8 mouse cellular contexts compared by ENCODE assay signal in the genomic region with DNA sequence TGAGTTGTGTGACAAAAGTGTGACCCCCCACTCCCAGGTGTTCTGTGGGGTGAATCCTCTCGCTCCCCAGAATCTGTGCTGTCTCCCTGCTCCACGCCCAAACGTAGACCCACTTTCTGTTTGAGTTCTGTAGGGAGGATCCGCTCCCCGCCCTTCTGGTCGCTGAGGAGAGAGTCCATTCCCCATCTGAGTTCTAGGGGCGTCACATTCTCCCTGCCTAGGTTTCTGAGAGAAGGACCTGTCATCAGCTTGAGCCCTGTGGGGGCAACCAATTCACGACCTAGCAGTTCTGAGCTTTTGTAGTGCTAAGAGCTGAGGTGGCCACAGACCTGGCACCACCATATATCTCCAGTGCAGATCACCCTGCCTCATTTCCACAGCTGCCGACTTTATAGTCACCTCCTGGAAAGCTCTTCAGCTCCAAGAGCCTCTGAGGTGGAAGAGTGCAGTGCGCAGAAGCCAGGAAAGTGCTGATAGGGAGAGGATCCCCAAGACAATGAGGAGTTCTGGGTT. TPM values are rescaled to one million over a fixed set of nuclear protein-coding genes. Genes with fewer than 3 reads are reported as not detected.
DNase-seq lines count a peak whose midpoint lies in the region; ATAC-seq and TF ChIP-seq lines count a peak whose summit lies in the region.

No protein-coding gene starts in this region.

- peak overlapping the region; percentile 57; the same call in 1 of the 2 replicates for H3K27ac ChIP-seq in kidney, adult 2 months (ENCODE audit: insufficient read depth, low read depth, low read length)
- peak overlapping the region; percentile 85 for H3K27ac ChIP-seq in hindbrain, embryonic 10.5 days

- 3% methylated on average over 10 of the region's 10 CpGs for WGBS in kidney, adult 2 months
- WGBS in hindbrain, embryonic 10.5 days: 8% methylated on average over 10 of the region's 10 CpGs

- TF ChIP-seq CTCF in kidney, adult 2 months (conservative IDR thresholded peaks at IDR 0.05; ENCODE audit: insufficient read depth, insufficient read length, low read depth, low read length): no peak

- no peak for TF ChIP-seq POLR2A in kidney, adult 2 months (IDR thresholded peaks at IDR 0.05; ENCODE audit: low read depth, low read length)

- no peaks in the 10 kb centered on the region for H3K27me3 ChIP-seq in kidney, adult 2 months (replicated peaks; ENCODE audit: control insufficient read depth, insufficient read depth, low read length)
- no peaks in the 10 kb centered on the region for H3K27me3 ChIP-seq in hindbrain, embryonic 10.5 days (ENCODE audit: insufficient read depth, poor library complexity, severe bottlenecking)

- ATAC-seq in megakaryocyte-erythroid progenitor cell, adult 5-6 weeks (replicated peaks; ENCODE audit: low FRiP score, low TSS enrichment, poor library complexity, severe bottlenecking): peak; percentile 75

- DNase-seq in kidney, adult 2 months: no peak
- DNase-seq in kidney, adult 11 months: no peak
- DNase-seq in ZHBTc4 (ENCODE audit: low read depth, low spot score): peak; percentile 25
- no peak for DNase-seq in hindbrain, embryonic 10.5 days (ENCODE audit: low spot score)
- DNase-seq in urinary bladder, postnatal 10 days (ENCODE audit: low spot score): no peak
- no peak for DNase-seq in right cerebral cortex, adult 2 months (ENCODE audit: low spot score in 2 of 2)
- DNase-seq in kidney, postnatal 10 days: no peak

- peaks cover 3% of the 10 kb centered on the region; the same call in 1 of the 2 replicates for H3K4me1 ChIP-seq in kidney, adult 2 months (ENCODE audit: control insufficient read depth, insufficient read depth, low read length)
- H3K4me1 ChIP-seq in hindbrain, embryonic 10.5 days (replicated peaks): peaks cover 19% of the 10 kb centered on the region

- H3K4me3 ChIP-seq in kidney, adult 2 months (ENCODE audit: insufficient read depth, low read depth, low read length): peak overlapping the region; percentile 54
- H3K4me3 ChIP-seq in hindbrain, embryonic 10.5 days: peak overlapping the region; percentile 98

- H3K36me3 ChIP-seq in kidney, adult 2 months (ENCODE audit: control insufficient read depth, insufficient read depth, low read length): no peaks in the 10 kb centered on the region; the same call in 1 of the 2 replicates
- H3K36me3 ChIP-seq in hindbrain, embryonic 10.5 days: peaks cover 19% of the 10 kb centered on the region

- no peaks in the 10 kb centered on the region for H3K9me3 ChIP-seq in hindbrain, embryonic 10.5 days

RNA-seq across cellular contexts. Expression of a gene that starts 0.5 kb away (rescaled TPM):
- polyA plus RNA-seq in kidney, adult 2 months (2012; rRNA removed): 242 and 288 TPM in 2 replicates
- 291 and 296 TPM in 2 replicates for polyA plus RNA-seq in hindbrain, embryonic 10.5 days (2016; fragmentation: Nextera tagmentation; extraction: Ambion mirVana)
- 169 and 187 TPM in 2 replicates for total RNA-seq in megakaryocyte-erythroid progenitor cell, adult 5-6 weeks (2014; fragmentation: Nextera tagmentation)
- total RNA-seq in megakaryocyte-erythroid progenitor cell, adult 5-6 weeks (2017): 132 and 170 TPM in 2 replicates

RNA-seq across cellular contexts. Expression of a gene that starts 10.8 kb away (rescaled TPM):
- polyA plus RNA-seq in kidney, adult 2 months (2012; rRNA removed): not detected in 2 replicates
- polyA plus RNA-seq in hindbrain, embryonic 10.5 days (2016; fragmentation: Nextera tagmentation; extraction: Ambion mirVana): not detected in 2 replicates
- not detected in 2 replicates for total RNA-seq in megakaryocyte-erythroid progenitor cell, adult 5-6 weeks (2014; fragmentation: Nextera tagmentation)
- not detected in 2 replicates for total RNA-seq in megakaryocyte-erythroid progenitor cell, adult 5-6 weeks (2017)

RNA-seq across cellular contexts. Expression of a gene that starts 21.8 kb away (rescaled TPM):
- polyA plus RNA-seq in kidney, adult 2 months (2012; rRNA removed): not detected in 2 replicates
- polyA plus RNA-seq in hindbrain, embryonic 10.5 days (2016; fragmentation: Nextera tagmentation; extraction: Ambion mirVana): not detected in 2 replicates
- not detected in 2 replicates for total RNA-seq in megakaryocyte-erythroid progenitor cell, adult 5-6 weeks (2014; fragmentation: Nextera tagmentation)
- total RNA-seq in megakaryocyte-erythroid progenitor cell, adult 5-6 weeks (2017): not detected in 2 replicates

RNA-seq across cellular contexts. Expression of a gene that starts 44.3 kb away (rescaled TPM):
- not detected in 2 replicates for polyA plus RNA-seq in kidney, adult 2 months (2012; rRNA removed)
- polyA plus RNA-seq in hindbrain, embryonic 10.5 days (2016; fragmentation: Nextera tagmentation; extraction: Ambion mirVana): not detected in 2 replicates
- total RNA-seq in megakaryocyte-erythroid progenitor cell, adult 5-6 weeks (2014; fragmentation: Nextera tagmentation): not detected in 2 replicates
- not detected in 2 replicates for total RNA-seq in megakaryocyte-erythroid progenitor cell, adult 5-6 weeks (2017)
